Mouse (Mus musculus) hindlimb bud, embryonic 11.5 days (tissue): Measurements from ENCODE around the gene Cxcl15.

Experiments
- DNase-seq: peaks from one replicate; pipeline ENCODE4 v3.0.0-alpha.2; 2012; ENCODE audit warnings: low read depth, low spot score; ENCODE audit errors: extremely low spot score

The Cxcl15 gene

GRCm38 (mm10) chr5:90794195-90794625 is at the start of gene Cxcl15:
TSS of gene Cxcl15 (plus strand) at chr5:90794534.
- DNase-seq, result no peak

DNA sequence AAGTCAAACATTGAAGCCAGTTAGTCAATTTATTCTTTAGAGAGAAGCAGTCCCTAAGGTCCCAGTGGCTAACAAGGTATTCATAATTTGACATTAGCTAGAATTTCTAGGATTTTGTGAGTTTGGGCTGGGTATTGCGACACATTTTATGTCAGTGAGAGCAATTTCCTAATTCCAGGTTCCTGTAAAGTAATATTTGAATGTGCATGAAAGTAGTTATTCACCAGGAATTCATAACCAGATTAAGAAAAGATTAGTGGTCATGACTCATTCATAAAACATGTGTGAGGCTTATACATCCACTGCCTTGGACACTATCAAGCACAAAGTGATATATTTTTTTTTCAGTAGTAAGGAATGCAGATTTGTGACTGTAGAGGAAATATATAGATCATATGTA is 40.4 kb upstream of the Cxcl15 start:
- DNase-seq, result no peak

- no peak for DNase-seq
Observed at GRCm38 (mm10) chr5:90758020-90758605, 36.2 kb upstream of the Cxcl15 start.

GRCm38 (mm10) chr5:90759077-90760065 is 35.0 kb upstream of the Cxcl15 start, which contains the start of gene Cxcl5:
TSS of gene Cxcl5 (plus strand) at chr5:90759360.
- DNase-seq, result no peak

GRCm38 (mm10) chr5:90760303-90760702 is 34.0 kb upstream of the Cxcl15 start:
- DNase-seq, result no peak

GRCm38 (mm10) chr5:90760844-90761243 is 33.5 kb upstream of the Cxcl15 start:
- DNase-seq, result no peak

GRCm38 (mm10) chr5:90761834-90762233 is 32.5 kb upstream of the Cxcl15 start:
- DNase-seq, result no peak

GRCm38 (mm10) chr5:90763912-90764665 is 30.2 kb upstream of the Cxcl15 start:
- DNase-seq, result no peak

DNA sequence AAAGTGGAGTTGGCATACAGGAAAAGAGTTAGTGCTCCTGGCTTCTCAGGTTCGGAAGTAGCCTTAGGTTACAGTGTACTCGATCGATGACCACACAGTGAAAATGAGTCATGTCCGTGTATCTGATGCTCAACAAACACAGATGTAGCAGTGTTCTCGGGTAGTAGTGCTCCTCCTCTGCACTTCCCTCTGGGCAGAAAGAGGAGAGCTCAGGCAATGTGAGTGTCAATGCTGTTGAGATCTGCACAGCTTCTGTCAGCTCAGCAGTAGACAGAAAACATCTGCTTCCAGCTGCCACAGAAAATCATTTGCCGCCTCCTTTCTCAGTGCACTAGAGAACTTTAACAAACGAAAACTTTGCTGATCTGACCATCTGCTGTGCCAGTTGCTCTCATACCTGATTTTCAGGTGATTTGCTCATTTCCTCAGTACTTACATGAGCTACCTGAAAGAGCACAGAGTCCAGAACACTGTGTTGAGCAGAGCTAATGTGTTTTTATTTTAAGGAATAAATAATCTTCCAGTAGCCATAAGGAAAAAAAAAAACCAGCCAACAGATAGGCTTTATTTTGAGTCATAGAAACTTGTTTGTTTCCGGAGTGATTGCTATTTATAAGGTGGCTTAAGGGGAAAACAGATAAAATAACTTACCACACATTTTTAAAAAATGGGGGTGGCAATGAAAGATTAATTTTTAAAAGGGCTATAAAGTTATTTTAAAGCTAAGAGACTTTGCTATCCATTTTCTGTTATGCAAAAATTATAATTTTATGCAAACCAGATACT is 28.3 kb upstream of the Cxcl15 start:
- no peak for DNase-seq

GRCm38 (mm10) chr5:90768218-90768617 is 26.1 kb upstream of the Cxcl15 start, which contains the start of gene Ppbp:
TSS of gene Ppbp (plus strand) at chr5:90768518.
- DNase-seq, result no peak

DNA sequence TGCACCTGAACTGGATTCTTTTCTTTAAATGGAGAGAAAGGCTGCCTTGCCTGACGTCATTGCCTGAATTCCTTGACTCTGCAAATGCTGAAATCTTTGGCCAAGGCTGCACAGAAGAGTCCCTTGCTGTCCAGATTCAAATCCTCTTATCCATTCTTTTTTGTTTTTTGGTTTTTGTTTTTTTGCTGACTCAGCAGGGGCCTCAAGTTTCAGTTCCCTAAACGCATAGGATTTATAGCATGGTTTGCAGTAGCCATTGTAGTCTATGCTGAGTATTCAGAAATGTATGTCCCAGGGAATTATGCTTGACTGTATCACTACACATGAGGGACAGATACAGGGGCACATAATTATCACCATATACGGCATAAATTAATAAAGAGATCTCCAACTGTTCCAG is 23.0 kb upstream of the Cxcl15 start:
- DNase-seq, result no peak

DNA sequence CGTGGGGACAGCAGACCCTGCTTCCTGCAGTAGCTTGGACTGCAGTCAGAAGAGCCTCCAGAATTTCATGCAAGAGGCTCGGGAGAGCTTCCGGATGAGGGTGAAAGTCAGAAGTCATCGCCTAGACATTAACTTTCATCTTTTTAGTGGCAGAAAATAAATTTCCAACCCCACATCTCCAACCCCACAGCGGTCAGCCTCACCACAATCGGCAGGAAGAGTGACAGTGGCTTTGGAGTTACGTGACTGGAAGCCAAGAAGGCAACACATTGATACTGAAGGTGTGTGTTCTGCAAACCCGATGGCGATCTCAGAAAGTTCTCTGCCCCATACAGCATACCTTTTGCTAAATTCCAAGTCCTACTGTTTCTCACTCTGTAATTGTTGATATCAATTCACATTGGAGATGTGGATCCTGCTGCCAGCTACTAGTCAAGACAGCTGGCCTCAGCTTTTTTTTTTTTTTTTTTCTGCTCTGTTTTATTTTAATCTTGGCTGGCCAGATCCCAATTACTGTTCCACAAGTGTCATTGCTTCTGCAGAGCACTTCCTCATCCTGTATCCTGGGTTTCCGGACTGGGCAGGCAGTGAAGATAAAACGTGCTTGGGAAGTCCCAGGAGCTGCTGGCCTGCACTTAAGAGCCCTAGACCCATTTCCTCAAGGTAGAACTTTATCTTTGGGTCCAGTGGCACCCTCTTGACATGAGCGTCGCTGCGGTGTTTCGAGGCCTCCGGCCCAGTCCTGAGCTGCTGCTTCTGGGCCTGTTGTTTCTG is 22.3 kb upstream of the Cxcl15 start, which contains the start of gene Pf4:
Gene Pf4 (plus strand): TSS at position 556 of the 774 bp plus-strand sequence.
- no peak for DNase-seq

- no peak for DNase-seq
Observed at GRCm38 (mm10) chr5:90775562-90775961, 18.8 kb upstream of the Cxcl15 start.

GRCm38 (mm10) chr5:90777621-90778020 is 16.7 kb upstream of the Cxcl15 start:
- no peak for DNase-seq

- DNase-seq, result no peak
Observed at GRCm38 (mm10) chr5:90778856-90779255, 15.5 kb upstream of the Cxcl15 start.

DNA sequence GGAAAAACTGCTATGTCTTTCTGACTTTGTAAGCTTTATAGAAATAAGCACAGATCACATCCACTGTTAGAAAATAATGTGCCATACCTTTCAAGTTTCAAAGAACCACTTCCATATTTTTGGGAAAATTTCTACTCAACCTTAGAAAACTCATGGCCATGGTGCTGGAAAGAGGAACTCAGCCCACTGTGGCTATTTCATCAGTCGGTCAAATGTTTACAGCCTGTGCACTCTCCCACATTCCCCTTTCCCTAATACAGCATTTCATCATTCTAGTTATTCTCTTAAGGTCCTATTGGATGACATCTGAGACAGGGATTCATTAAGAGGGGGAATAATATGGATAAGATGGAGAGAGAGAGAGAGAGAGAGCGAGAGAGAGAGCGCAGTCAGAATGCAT is 10.6 kb upstream of the Cxcl15 start:
- no peak for DNase-seq

GRCm38 (mm10) chr5:90785659-90786588 is 8.4 kb upstream of the Cxcl15 start, which contains the start of gene Cxcl3:
TSS of gene Cxcl3 (plus strand) at chr5:90786103.
- DNase-seq, result peak; percentile 16

GRCm38 (mm10) chr5:90788114-90788513 is 6.2 kb upstream of the Cxcl15 start:
- no peak for DNase-seq
